Mouse (Mus musculus): ENCODE results near the gene Npb.
A peak's percentile ranks its signal among the peaks of the same experiment; 100 is the strongest.
"Not testable (repeated sequence)": the region's sequence is repeated elsewhere in the genome, so short reads cannot be mapped to it uniquely, and the experiment has no call there.

Gene Npb

DNA sequence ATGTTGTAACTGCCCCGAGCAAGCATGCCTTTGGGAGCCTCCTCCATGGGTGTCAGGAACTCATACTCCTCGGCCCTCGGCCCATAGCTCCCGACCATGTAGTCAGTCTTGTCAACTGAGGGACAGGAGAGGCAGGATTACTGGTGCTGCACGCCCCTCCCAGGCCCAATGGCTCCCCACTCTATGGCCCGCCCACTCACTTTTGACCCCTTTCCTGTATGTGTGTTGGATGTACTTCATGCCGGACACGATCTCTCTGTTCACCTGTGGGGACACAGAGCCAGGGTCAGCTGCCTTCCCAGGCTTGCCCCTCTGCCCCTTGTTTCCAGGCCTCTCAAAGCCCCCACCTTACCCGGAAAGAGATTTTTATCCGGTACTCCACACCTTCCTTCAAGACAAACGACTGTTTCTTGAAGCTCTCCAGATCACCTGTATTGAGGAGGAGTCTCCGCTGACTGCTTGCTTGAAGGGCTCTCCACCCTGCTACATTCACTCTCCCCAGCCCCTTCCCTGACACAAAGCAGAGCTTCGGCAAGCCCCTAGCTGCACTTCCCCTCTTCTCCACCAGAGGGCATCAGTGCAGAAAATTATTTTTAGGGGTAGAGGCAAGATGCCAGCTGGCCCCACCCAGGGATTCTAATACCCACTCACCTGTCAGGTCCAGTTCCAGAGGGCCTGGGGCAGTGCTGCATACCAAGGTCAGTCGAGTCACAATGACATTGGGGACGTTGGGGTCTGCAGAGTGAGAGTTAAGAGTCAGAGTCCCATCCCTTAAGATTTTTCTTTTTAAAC, 28.8 kb upstream of the Npb start:
- DNase-seq (ENCODE audit: low read depth, low spot score) = peak; percentile 82

- DNase-seq (ENCODE audit: low read depth, low spot score) = peak; percentile 24
Observed at GRCm38 (mm10) chr11:120580190-120580589, 28.1 kb upstream of the Npb start.

GRCm38 (mm10) chr11:120580871-120581331, 27.4 kb upstream of the Npb start:
- peak; percentile 54 for DNase-seq (ENCODE audit: low read depth, low spot score)

GRCm38 (mm10) chr11:120581490-120582267, 26.6 kb upstream of the Npb start, which contains the start of gene Arhgdia:
Gene Arhgdia, minus strand, starts transcription at chr11:120581624.
- peak; percentile 81 for DNase-seq (ENCODE audit: low read depth, low spot score)

- DNase-seq (ENCODE audit: low read depth, low spot score) = peak; percentile 69
Observed at GRCm38 (mm10) chr11:120582268-120582981, 25.9 kb upstream of the Npb start.

GRCm38 (mm10) chr11:120582982-120583293, 25.3 kb upstream of the Npb start:
- not testable (repeated sequence) for DNase-seq (ENCODE audit: low read depth, low spot score)

DNA sequence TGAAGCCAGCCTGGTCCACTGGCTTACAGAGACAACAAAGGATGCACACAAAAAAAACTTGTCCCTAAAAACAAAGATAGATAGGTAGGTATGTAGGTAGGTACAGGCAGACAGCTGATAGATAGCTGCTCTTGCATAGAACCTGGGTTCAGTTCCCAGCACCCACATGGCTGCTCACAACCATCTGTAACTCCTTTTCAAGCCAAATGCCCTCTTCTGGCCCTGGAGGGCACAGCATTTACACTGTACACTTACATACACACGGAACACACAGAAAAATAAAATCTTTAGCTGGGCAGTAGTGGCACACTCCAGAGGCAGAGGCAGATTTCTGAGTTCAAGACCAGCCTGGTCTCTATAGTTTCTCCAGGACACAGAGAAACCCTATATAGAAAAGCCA, 24.3 kb upstream of the Npb start:
- peak; percentile 58 for DNase-seq (ENCODE audit: low read depth, low spot score)

GRCm38 (mm10) chr11:120588531-120588930, 19.7 kb upstream of the Npb start:
- DNase-seq (ENCODE audit: low read depth, low spot score) = no peak

DNA sequence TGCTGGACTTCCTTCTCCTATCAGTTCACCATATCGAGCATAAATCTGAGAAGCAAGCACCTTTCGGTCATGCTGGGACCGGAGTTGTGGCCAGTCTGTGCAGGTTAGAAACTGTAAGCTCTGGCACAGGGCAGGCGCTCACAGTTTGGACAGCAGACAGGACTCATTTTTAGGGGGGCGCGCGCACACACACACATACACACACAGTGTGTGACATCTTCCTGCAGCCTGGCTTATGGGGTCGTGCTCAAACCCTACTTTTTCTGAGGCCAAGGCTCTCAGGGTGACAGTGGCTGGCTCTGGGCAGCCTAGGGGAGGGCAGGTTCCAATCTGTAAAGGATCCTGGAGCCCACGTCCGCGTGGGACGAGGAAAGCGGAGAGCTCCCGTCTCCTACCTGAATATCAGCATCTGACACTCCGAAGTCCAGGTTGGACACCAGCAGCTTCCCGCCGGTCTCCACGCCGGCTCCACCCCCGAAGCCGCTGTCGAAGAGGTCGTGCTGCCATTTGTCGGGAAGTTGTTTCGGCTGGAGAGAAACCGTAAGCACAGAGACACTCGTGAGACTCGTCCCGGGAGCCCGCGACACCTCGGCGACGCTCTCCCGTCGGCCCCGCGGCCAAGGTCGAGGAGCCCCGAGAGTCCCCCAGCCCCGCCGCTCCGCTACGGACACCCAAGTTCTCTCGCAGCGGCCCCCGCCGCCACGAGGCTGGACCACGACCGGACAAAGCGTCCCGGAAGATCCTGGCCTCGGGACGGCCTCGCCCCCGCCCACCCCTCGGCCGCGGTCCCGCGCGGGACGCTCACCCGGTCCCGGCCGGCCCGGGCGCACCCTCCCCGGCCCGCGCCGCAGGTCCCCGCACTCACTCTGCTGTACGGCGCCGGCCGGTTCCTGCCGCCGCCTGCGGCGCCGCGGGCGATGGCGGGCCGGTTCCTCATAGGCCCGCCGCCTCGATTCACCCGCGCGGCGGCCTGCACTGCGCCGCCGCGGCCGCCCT, 10.7 kb upstream of the Npb start:
- DNase-seq (ENCODE audit: low read depth, low spot score) = peak; percentile 58

DNA sequence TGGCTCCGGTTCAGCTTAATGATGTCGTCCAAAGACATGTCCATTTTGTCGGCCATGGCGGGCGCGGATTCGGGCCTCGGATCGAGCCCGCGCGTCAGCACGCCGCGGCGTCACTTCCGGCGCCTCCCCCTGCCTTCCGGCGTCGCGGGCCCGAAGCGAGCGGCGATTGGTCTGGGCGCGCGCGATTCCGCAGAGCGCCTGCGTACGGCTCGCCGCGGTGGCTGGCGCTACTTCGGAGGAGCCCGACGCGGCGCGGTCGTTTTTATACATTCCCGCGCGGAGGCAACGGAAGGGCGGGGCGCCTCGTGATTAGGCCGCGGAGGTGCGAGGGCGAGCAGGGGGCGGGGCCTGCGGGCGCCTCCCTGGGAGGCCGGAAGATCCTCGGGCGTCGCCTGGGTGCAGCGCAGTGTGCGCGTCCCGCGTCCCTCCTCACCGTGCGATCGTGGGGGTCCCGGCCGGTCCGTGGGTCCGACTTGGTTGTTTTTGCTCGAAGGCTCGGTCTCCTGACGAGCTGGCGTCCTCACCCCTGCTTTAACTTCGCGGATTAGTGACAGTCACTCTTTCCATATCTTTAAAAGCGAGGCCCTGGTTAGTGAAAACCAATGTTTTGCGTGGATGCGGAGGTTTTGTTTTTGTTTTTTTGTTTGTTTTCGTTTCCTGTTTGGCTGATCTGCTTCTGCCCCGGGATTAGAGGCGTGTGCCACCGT, 9.8 kb upstream of the Npb start, which contains the start of the genes Alyref and Anapc11:
Alyref (minus strand) TSS at position 83 of the 707 bp plus-strand sequence.
Anapc11 (plus strand) TSS at position 139 of the 707 bp plus-strand sequence.
- DNase-seq (ENCODE audit: low read depth, low spot score) = peak; percentile 94

GRCm38 (mm10) chr11:120598990-120599549, 9.2 kb upstream of the Npb start:
- no peak for DNase-seq (ENCODE audit: low read depth, low spot score)

GRCm38 (mm10) chr11:120600716-120601115, 7.6 kb upstream of the Npb start:
- DNase-seq (ENCODE audit: low read depth, low spot score) = no peak

- no peak for DNase-seq (ENCODE audit: low read depth, low spot score)
Observed at GRCm38 (mm10) chr11:120603545-120603944, 4.7 kb upstream of the Npb start.

DNA sequence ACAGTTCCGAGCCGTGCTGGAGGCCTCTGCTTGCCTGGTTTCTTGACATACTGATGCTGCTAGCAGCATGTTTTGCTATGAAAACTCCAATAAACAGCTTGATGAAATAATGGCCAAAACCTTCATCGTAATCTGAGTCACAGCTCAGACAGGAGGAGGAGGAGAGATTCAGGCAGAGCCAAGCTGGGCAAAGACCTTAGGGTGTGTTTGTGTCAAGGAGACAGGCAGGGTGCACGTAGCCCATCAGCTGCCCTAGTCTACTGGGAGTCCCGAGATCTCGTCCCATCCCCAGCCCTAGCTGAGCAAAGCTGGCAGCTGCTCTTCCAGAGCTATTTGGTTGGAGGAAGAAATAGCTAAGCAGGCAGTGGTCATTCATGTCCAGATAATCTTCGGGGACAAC, 2.6 kb upstream of the Npb start:
- DNase-seq (ENCODE audit: low read depth, low spot score) = no peak

DNA sequence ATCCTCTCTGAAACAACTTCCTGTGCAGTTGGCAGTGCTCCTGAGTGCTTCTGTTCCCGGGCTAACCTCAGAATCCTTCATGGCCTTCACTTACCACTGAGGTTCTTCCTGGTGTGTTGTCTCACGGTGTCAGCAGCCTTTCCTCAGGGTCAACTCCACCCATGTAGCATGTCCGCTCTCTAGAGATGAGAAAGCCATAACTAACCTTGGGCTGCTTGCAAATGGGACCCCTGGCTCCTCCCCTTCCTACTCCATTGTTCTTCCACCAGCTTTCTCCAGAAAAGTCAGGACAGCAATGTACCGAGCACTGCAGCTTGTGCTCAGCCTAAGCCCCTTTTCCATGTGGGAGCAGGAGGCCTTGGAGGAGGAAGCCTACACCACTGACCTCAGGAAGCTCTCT, 1.5 kb upstream of the Npb start:
- DNase-seq (ENCODE audit: low read depth, low spot score) = peak; percentile 50

GRCm38 (mm10) chr11:120609250-120609649, 973 bp downstream of the Npb start:
- peak; percentile 88 for DNase-seq (ENCODE audit: low read depth, low spot score)

- no peak for DNase-seq (ENCODE audit: low read depth, low spot score)
Observed at GRCm38 (mm10) chr11:120610477-120611046, 2.3 kb downstream of the Npb start.

DNA sequence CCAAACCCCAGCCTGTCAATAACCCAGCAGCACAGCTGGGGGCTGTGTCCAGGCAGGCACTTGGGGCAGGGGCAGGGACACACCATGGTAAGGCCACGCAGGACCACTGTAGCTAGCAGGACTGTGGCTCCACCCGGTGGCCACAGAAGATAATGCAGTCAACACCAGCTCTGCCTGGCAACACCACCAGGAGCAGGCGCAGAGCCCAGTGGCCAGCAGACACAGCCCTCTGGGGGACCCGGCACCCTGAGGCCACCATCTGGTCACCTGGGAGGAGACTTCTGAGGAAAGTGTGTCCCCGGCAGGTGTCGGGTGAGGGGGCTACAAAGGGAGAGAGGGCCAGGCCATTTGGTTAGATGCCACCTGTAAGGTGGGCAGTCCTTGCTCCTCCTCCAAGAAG, 4.5 kb downstream of the Npb start:
- DNase-seq (ENCODE audit: low read depth, low spot score) = peak; percentile 64

- DNase-seq (ENCODE audit: low read depth, low spot score) = no peak
Observed at GRCm38 (mm10) chr11:120613481-120613972, 5.2 kb downstream of the Npb start.
